Mouse (Mus musculus): ENCODE results near the gene Fbxl3. TPM values are rescaled to one million over a fixed set of nuclear protein-coding genes. Genes with fewer than 3 reads are reported as not detected.

Fbxl3 gene
- 10 to 100 TPM; 66.4 to 75.9 TPM for total RNA-seq (2021)
- long read RNA-seq, experiment 1, full-length matches to known transcripts = 44 of 69 reads
- long read RNA-seq, experiment 1, partial matches to known transcripts = 1 of 69 reads
- long read RNA-seq, experiment 1, other reads (novel, unspliced or antisense) = 24 of 69 reads
- long read RNA-seq, experiment 2, full-length matches to known transcripts = 34 of 57 reads
- long read RNA-seq, experiment 2, partial matches to known transcripts = 0 of 57 reads
- long read RNA-seq, experiment 2, other reads (novel, unspliced or antisense) = 23 of 57 reads

- DNase-seq = peak; percentile 95
Observed at GRCm38 (mm10) chr14:103099238-103099933, at the start of gene Fbxl3. Fbxl3 (minus strand) TSS chr14:103099566.

- peak; percentile 38 for DNase-seq
Observed at GRCm38 (mm10) chr14:103131991-103132390, 32.6 kb upstream of the Fbxl3 start.

- DNase-seq = no peak
Observed at GRCm38 (mm10) chr14:103125756-103126155, 26.4 kb upstream of the Fbxl3 start.

- no peak for DNase-seq
Observed at GRCm38 (mm10) chr14:103114994-103115670, 15.8 kb upstream of the Fbxl3 start.

- DNase-seq = no peak
Observed at GRCm38 (mm10) chr14:103112606-103113363, 13.4 kb upstream of the Fbxl3 start.

GRCm38 (mm10) chr14:103109971-103110370, 10.6 kb upstream of the Fbxl3 start:
- no peak for DNase-seq

- no peak for DNase-seq
Observed at GRCm38 (mm10) chr14:103106301-103106700, 6.9 kb upstream of the Fbxl3 start.

GRCm38 (mm10) chr14:103102731-103103335, 3.5 kb upstream of the Fbxl3 start:
- no peak for DNase-seq

GRCm38 (mm10) chr14:103102246-103102645, 2.9 kb upstream of the Fbxl3 start:
- no peak for DNase-seq

- DNase-seq = no peak
Observed at GRCm38 (mm10) chr14:103101171-103101570, 1.8 kb upstream of the Fbxl3 start.

- no peak for DNase-seq
Observed at GRCm38 (mm10) chr14:103100296-103100695, 930 bp upstream of the Fbxl3 start.

- peak; percentile 93 for DNase-seq
Observed at GRCm38 (mm10) chr14:103098587-103099235, 655 bp downstream of the Fbxl3 start.

GRCm38 (mm10) chr14:103098213-103098586, 1.2 kb downstream of the Fbxl3 start:
- no peak for DNase-seq

GRCm38 (mm10) chr14:103096621-103097020, 2.7 kb downstream of the Fbxl3 start:
- DNase-seq = peak; percentile 67

GRCm38 (mm10) chr14:103095826-103096225, 3.5 kb downstream of the Fbxl3 start:
- DNase-seq = no peak

- DNase-seq = no peak
Observed at GRCm38 (mm10) chr14:103095036-103095435, 4.3 kb downstream of the Fbxl3 start.

GRCm38 (mm10) chr14:103093670-103094069, 5.7 kb downstream of the Fbxl3 start:
- DNase-seq = no peak

GRCm38 (mm10) chr14:103093236-103093635, 6.1 kb downstream of the Fbxl3 start:
- DNase-seq = no peak

GRCm38 (mm10) chr14:103088624-103089023, 10.7 kb downstream of the Fbxl3 start:
- DNase-seq = peak; percentile 65

GRCm38 (mm10) chr14:103087846-103088245, 11.5 kb downstream of the Fbxl3 start:
- no peak for DNase-seq

GRCm38 (mm10) chr14:103086671-103087324, 12.6 kb downstream of the Fbxl3 start:
- no peak for DNase-seq
